Mouse (Mus musculus) layer of hippocampus, adult 9-11 months (tissue): ENCODE measurements around the gene Nutf2-ps1.

Experiments
- DNase-seq: peaks from one replicate; pipeline ENCODE4 v3.0.0; 2022

The Nutf2-ps1 gene

DNA sequence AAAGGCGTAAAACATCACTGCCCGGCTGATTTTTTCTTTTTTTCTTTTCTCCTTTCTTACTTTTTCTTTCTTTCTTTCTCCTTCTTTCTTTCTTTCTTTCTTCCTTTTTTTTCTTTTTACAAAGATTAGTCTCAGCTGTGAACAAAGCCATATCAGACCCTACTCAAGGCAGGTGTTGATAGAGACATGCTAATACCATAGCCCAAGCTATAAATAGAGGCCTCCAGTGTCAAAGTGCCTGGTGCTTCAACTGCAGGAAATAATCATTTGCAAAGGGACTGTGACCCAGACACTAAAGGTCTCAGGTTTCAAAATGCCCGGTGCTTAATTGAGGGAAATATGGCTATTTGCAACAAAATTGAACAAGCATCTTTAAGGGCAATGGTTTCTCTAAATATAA, 20.3 kb downstream of the Nutf2-ps1 start:
- DNase-seq: no peak

DNA sequence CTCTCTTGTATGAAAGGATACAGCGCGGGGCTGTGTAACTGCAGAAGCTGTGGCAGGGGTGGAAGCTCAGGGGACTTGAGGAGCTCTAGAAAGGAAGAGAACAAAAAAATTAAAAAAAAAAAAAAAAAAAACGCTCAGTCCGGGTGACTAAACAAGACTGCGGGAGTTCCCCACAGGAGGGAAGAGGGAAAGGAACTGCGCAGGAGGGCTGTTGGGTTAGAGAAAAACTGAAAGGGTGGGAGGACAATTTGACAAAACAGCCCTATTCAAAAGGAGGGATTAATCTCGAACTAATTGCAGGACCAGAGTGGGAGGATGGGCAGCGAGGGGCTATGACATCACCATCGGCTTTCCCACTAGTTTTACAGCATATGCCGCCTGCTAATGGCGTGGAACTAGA, 21.0 kb downstream of the Nutf2-ps1 start:
- DNase-seq: no peak

DNA sequence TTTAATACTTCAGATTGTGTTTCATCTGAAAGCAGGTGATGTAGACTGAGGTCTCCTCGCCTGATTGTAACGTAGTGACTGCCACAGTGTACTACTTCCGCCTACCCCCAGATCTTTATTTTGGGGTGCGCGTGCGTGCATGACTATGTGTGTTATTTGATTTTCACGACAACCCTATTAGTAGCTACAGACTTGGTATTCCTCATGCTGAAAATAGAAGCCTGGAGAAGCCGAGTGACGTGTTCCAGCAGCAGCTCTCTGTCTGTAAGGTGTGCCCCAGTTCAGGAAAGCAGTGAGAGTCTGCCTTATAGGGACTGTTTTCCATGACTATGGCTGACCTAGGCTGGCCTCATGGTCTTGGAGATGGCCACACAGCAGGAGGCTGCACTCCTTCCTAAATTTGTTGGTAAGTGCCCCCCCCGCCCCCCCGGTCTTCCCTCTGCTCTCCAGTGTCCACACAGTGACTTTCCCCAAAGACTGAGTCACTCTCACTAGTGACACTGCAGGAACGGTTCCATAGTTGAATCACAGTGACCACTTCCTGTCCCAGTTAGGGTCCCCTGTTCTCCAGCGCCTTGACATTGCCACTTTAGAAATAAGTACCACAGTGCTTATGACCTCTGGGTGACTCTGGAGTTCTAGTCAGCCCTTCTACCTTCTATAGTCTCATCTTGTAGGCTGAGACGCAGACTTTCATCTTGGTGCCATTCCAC, 23.1 kb downstream of the Nutf2-ps1 start:
- DNase-seq: no peak

DNA sequence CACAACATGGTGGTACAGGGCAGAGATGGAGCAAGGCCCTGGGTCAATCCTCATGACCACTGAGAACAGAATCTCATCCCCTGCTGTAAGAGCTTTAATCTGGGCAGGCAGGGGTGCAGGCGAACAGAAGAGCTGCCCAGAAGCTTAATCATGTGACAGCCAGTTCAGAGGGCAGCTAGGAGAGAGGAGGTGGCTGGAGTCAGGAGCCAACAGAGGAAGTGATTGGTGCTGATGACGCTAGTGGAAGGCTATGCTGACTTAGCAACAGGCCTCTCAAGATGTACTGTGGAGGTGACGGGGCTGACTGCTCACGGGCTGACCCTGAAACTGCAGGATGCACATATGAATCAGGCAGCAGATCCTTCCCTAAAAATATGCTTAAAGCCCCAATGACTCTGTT, 24.7 kb downstream of the Nutf2-ps1 start:
- DNase-seq: no peak

DNA sequence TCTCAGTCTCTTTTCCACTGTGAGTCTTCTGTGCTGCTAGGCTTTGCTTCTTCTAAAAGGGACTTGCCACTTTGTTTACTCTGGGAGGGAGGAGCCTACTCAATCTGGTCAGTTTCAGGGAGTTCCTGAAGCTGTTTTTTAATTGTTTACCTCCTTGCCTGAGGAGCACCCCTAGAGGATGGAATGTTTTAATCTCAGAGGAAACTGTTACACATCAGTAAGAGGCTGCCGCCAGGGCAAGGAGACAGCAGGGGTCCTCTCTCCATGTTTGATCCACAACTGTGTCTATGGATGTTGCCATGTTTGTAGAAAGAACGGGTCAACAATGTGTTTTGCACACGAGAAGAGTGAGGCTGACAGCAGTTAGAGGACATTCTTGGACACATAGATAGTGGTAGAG, 28.4 kb downstream of the Nutf2-ps1 start:
- DNase-seq: no peak

DNA sequence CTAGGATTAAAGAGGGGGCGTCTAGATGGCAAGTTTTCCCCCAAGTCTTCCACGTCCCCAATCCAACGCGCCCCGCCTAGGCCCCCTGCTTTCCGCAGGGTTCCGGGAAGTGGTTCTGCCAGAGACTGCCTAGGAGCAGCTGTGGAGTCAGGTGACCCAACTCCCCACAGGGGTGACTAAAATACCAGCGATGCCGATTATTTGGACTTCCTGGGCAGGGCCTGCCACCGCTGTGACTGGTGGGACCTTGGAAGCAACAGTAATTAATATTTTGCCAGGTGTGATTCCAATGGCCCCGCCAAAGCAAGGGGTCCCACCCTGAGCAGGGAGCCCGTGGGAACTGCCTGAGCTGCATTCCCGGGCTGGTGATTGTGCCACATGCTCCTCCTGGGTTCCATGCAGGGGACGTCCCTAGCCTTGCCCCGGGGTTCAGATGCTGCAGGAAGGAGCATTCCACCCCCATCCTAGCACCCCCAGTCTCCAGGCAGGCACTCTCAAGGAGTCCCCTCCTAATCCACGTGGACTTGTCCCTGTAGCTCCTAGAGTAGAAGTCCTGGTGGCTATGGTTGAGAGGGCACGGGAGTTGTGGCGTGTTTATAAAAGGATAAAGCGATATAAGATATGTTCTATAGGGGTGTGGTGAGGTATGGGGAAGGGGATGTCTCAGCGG, 31.5 kb downstream of the Nutf2-ps1 start:
- DNase-seq: no peak

DNA sequence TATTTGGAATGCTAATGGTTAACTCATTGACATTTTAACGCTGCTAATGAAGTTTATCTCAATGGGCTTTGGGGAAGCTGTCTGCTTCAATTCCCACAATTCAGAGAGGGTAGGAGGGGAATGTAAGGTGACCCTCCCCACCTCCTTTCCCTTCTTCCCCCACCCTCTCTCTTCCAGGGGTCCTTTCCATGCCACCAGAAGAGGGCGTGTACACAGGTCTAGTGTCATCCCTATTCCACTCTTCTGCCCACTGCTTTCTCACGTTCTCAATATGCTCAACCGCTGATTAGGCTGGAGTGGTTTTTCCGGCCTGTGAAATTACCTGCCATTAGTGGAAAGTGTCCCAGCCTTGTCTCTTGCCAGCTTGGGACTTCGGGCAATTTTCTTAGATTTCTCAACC, 32.0 kb downstream of the Nutf2-ps1 start:
- no peak for DNase-seq

DNA sequence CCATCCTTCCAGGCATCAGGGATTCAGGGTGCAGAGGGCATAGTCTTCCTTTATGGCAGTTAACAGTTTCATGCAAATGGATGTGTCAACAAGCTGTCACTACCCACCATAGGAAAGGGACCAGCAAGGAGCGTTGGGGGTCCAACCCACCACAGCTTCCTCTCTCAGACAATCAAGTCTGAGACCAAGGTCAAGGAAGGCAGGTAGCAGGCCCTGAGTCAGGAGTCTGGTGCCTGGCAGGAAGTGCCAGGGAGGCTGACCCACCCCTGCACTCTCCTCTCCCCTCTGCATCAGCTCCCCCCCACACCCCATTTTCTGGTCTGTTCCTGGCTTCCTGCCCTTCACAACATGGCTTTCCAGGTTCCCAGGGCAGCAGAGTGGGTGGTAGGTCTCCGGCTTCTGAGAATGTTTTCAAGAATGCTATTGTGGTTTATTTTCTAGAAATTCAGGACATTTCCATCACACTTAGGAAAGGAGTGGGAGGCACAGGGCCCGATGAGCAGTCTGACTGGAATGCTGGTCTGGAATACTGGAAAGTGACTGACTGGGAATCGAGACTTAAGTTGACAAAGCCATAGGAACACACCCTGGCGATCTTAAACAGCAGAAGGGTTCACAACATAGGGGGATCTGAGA, 33.8 kb downstream of the Nutf2-ps1 start:
- DNase-seq: no peak

DNA sequence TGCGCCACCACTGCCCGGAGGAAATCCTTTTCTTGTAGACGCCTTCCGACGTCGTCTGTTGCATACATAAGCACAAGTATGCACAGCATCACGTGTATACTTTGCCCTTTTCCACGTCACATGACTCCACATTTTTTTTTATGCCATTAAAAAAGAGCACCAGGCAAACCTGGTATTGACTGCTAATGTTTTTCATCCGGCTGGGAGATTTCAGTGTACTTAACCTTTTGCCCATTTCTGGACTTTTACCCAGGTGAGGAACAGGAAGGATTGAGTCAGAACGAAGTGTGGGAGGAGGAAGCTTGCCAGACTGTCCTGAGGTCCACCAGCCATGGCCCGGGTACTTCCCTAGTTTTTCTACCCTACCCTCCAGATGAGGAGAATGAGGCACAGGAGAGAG, 34.5 kb downstream of the Nutf2-ps1 start:
- DNase-seq: no peak

DNA sequence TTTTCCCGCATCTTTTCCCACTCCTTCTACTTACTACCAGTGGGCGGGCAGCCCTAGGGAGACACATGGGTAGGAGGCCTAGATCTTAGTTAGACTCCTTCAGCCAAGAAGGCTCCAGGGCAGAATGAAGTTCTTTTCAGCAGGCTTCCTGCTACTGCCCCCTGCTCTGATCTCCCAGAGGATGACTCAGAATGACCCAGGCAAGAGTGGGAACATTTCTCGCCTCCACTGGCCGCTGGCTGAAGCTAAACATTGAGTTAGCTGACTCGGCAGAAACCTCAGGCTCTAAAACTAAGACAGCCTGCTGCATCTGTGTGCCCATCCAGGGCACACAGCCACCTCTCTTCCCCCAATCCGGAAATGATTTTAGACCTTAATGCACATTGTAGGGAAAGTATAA, 36.1 kb downstream of the Nutf2-ps1 start:
- DNase-seq: no peak

DNA sequence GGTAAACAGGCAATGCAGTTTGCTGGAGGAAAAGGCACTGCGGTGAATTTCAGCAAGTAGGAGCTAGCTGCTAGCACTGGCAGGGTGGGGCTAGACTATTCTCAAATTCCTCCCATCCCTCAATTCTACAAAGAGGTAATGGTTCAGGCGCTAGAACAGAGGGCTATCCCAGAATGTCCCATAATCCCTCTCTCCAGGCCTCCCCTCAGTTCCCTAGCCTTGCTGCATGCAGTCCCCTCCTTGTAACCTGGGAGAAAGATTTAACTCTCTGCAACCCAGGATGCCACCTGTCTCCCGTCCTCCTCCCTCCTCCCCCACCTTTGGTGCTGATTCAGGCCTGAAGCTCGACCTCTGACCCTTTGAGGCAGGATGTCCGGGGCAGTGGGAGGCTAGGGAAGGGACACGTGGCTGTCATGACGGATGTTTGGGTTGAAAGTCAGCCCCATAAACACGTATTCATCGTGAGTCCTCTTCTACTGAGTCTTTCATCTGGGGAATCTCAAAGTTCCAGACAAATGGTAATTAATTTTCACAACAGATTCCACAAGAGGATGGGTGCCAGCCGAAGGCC, 36.6 kb downstream of the Nutf2-ps1 start:
- no peak for DNase-seq

DNA sequence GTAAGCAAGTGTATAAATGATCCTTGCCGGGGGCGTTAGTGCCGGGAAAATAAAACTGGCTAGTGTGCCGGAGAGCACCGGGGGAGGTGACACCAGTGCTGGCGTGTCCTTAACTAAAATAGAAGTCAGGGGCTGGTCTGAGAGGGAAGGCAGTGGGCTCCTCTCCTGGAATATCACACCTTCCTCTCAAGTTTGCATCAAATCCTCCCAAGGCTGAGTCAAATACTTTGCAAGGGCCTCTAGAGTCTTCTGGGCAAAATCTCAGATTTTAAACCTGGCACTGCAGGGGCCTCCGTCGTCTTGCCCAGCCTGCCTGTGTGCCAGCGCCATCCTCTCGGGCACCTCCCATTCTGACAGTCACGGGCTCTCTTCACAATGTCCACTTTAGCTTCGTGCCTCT, 37.9 kb downstream of the Nutf2-ps1 start:
- DNase-seq: no peak

DNA sequence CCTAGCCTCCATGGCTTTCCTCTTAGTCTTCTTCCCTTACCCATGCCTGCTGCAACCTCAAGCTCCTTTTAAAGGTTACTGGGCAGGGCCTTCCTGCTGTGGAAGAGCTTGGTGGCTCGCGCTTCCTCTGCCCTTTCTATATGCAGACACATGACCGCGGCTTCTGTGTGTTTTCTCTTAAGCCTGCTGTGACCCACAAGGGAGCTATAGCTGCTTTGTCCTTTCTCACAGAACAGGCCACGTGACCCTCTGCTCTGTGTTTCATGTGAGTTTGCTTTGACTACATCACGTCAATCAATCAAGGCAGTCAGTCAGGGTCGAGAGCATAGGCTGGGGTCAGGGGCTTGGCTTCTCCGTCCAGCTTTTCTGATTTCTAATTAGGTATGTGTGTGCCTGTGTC, 41.3 kb downstream of the Nutf2-ps1 start:
- no peak for DNase-seq

DNA sequence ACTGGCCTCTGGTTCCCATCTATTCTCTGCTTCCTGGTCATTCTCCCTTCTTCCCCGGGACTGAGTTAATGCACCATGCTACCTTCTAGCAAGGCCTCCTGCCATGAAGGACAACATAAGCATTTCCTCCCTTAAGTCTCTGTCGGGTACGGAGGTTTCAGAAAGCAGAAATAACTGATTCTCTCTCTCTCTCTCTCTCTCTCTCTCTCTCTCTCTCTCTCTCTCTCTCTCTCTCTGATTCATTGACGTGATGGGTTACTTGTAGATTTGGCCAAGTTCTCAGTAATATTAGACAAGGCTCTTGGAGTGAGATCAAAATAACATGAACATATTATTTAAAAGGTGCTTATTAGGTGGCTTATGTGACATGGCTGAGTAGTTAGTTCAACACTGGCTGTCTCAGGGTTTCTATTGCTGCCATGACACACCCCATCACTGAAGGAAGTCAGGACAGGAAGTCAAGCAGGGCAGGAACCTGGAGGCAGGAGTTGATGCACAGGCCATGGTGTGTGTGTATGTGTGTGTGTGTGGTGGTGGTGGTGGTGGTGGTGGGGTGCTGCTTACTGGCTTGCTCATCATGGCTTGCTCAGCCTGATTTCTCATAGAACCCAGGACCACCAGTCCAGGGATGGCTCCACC, 43.8 kb downstream of the Nutf2-ps1 start:
- DNase-seq: no peak

DNA sequence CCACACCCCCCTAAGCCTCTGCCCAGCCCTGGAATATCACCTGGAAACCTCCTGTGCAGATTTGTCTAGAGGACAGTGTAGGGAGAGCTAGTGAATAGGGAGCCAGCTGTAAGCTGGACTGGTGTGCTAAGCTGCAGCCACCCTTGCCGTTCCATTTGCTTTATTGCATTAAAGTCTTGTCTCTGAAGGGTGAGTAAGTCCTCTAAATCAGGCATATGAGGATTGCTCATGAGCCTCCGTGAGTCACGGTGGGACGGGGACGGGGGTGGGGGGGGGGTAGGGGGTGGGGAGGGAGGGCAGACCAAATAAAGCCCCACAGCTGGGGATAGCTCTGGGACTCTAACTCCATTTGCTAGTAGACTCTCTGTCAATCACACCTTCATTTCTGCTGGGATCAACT, 45.3 kb downstream of the Nutf2-ps1 start:
- no peak for DNase-seq

DNA sequence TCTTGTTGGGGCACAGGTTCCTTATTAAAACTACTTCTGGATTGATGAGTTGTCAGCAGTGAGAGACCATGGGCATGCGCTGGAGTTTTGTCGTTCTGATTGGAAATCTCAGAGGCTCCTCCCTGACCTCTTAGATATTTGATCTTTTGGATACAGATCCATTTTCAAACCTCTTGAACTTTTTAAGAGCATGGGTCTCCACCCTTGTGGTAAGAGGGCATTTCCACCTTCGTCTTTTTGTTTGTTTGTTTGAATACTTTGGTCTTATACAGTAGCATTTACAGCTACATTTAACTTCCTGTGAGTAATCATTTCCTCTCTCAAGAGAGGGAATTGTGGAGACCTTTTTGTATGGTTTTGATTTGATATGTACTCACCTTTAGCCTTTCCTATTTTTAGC, 49.6 kb downstream of the Nutf2-ps1 start:
- no peak for DNase-seq

DNA sequence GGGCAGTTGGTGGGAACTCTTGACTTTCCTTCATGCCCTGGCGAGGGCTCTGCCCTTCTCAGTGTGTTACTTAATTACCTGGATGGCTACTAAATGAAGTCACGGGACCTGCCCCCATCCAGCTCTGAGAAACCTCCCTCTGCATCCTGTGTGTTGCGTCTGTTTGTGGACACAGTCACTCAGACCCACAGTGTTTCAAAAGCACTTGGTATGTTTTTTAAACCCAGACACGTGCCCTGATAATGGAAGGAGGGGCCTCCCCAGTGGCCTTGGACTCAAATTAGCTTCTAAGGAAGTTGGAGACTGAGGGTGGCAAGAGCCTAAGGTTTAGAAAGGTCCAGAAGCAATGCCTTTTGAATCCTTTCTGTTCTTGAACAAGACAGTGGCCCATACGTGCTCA, 50.1 kb downstream of the Nutf2-ps1 start:
- no peak for DNase-seq
